Mouse (Mus musculus) erythroblast, embryonic 14.5 days (primary cell): ENCODE measurements around the gene Uchl1. TPM values are rescaled to one million over a fixed set of nuclear protein-coding genes. Genes with fewer than 3 reads are reported as not detected.

Source experiments
- H3K27me3 ChIP-seq: 2 replicates; pipeline ENCODE4 v1.6.1; 2012; ENCODE audit warnings: inconsistent platforms; ENCODE audit not compliant: control insufficient read depth
- H3K36me3 ChIP-seq: 2 replicates; pipeline ENCODE4 v1.6.1; 2012; ENCODE audit warnings: mild to moderate bottlenecking, inconsistent platforms; ENCODE audit not compliant: control insufficient read depth
- H3K4me1 ChIP-seq: 2 replicates; pipeline ENCODE4 v1.6.1; 2012; ENCODE audit warnings: inconsistent platforms; ENCODE audit not compliant: control insufficient read depth
- H3K4me3 ChIP-seq: replicated peaks from 2 replicates; pipeline ENCODE3; 2012; ENCODE audit warnings: moderate library complexity, mild to moderate bottlenecking, inconsistent platforms
- H3K9me3 ChIP-seq: 2 replicates; pipeline ENCODE4 v1.6.1; 2012; ENCODE audit warnings: low read length, inconsistent platforms, mixed read lengths; ENCODE audit not compliant: control insufficient read depth
- GATA1 ChIP-seq: IDR thresholded peaks from 2 replicates; pipeline ENCODE4 v1.6.1; 2012; ENCODE audit warnings: low read length, inconsistent platforms, mixed read lengths
- TAL1 ChIP-seq: IDR thresholded peaks from 3 replicates; pipeline ENCODE4 v1.6.1; 2012; ENCODE audit warnings: low read length, inconsistent platforms, mixed read lengths
- polyA plus RNA-seq: library from polyadenylated mRNA; stranded (reverse); fragments of >175 nt; gene quantifications from 2 replicates; pipeline ENCODE4 v1.2.3, GENCODE M21; 2012

Gene Uchl1
- polyA plus RNA-seq, 1 experiment: not detected

GRCm38 (mm10) chr5:66677411-66678345 is 1.8 kb downstream of the Uchl1 start:
- no peak for TF ChIP-seq TAL1
- TF ChIP-seq GATA1: no peak
- Histone ChIP-seq H3K4me3 (no peak overlapping the region), H3K4me1 (peaks cover 2% of the 10 kb centered on the region; the same call in 1 of the 2 replicates), H3K27me3 (peaks cover 39% of the 10 kb centered on the region), H3K9me3 (no peaks in the 10 kb centered on the region), H3K36me3 (no peaks in the 10 kb centered on the region)

GRCm38 (mm10) chr5:66679222-66679621 is 3.3 kb downstream of the Uchl1 start:
- Histone ChIP-seq H3K4me3 (no peak overlapping the region), H3K4me1 (peaks cover 2% of the 10 kb centered on the region; the same call in 1 of the 2 replicates), H3K9me3 (no peaks in the 10 kb centered on the region), H3K27me3 (peaks cover 36% of the 10 kb centered on the region), H3K36me3 (no peaks in the 10 kb centered on the region)
- no peak for TF ChIP-seq GATA1

GRCm38 (mm10) chr5:66685930-66686329 is 10.0 kb downstream of the Uchl1 start:
- no peaks in the 10 kb centered on the region for H3K9me3 ChIP-seq
- H3K4me3 ChIP-seq: no peak overlapping the region
- TF ChIP-seq GATA1 (no peak), TAL1 (no peak)
- no peaks in the 10 kb centered on the region for H3K27me3 ChIP-seq
- H3K4me1 ChIP-seq: no peaks in the 10 kb centered on the region
- H3K36me3 ChIP-seq: no peaks in the 10 kb centered on the region

- TF ChIP-seq GATA1 (no peak), TAL1 (no peak)
- no peaks in the 10 kb centered on the region for H3K36me3 ChIP-seq
- H3K4me3 ChIP-seq: no peak overlapping the region
- H3K4me1 ChIP-seq: no peaks in the 10 kb centered on the region
- no peaks in the 10 kb centered on the region for H3K27me3 ChIP-seq
- H3K9me3 ChIP-seq: no peaks in the 10 kb centered on the region
Observed at GRCm38 (mm10) chr5:66686863-66687262, 11.0 kb downstream of the Uchl1 start.

GRCm38 (mm10) chr5:66687737-66688136 is 11.8 kb downstream of the Uchl1 start:
- no peak for TF ChIP-seq GATA1
- no peak for TF ChIP-seq TAL1
- Histone ChIP-seq H3K9me3 (no peaks in the 10 kb centered on the region), H3K4me3 (no peak overlapping the region), H3K4me1 (no peaks in the 10 kb centered on the region), H3K36me3 (no peaks in the 10 kb centered on the region), H3K27me3 (no peaks in the 10 kb centered on the region)

GRCm38 (mm10) chr5:66688286-66688685 is 12.4 kb downstream of the Uchl1 start:
- Histone ChIP-seq H3K4me3 (no peak overlapping the region), H3K36me3 (no peaks in the 10 kb centered on the region), H3K27me3 (no peaks in the 10 kb centered on the region), H3K4me1 (no peaks in the 10 kb centered on the region), H3K9me3 (no peaks in the 10 kb centered on the region)
- TF ChIP-seq TAL1: no peak
- no peak for TF ChIP-seq GATA1

GRCm38 (mm10) chr5:66689796-66690195 is 13.9 kb downstream of the Uchl1 start:
- Histone ChIP-seq H3K4me1 (no peaks in the 10 kb centered on the region), H3K36me3 (no peaks in the 10 kb centered on the region), H3K27me3 (no peaks in the 10 kb centered on the region), H3K9me3 (no peaks in the 10 kb centered on the region), H3K4me3 (no peak overlapping the region)
- TF ChIP-seq TAL1: no peak
- no peak for TF ChIP-seq GATA1

- H3K27me3 ChIP-seq: no peaks in the 10 kb centered on the region
- TF ChIP-seq GATA1 (no peak), TAL1 (no peak)
- H3K9me3 ChIP-seq: no peaks in the 10 kb centered on the region
- no peak overlapping the region for H3K4me3 ChIP-seq
- no peaks in the 10 kb centered on the region for H3K36me3 ChIP-seq
- no peaks in the 10 kb centered on the region for H3K4me1 ChIP-seq
Observed at GRCm38 (mm10) chr5:66693231-66693630, 17.3 kb downstream of the Uchl1 start.

- no peaks in the 10 kb centered on the region for H3K27me3 ChIP-seq
- TF ChIP-seq TAL1 (no peak), GATA1 (no peak)
- no peaks in the 10 kb centered on the region for H3K9me3 ChIP-seq
- no peaks in the 10 kb centered on the region for H3K4me1 ChIP-seq
- no peaks in the 10 kb centered on the region for H3K36me3 ChIP-seq
- H3K4me3 ChIP-seq: no peak overlapping the region
Observed at GRCm38 (mm10) chr5:66697119-66697518, 21.2 kb downstream of the Uchl1 start.

- TF ChIP-seq GATA1 (no peak), TAL1 (no peak)
- H3K27me3 ChIP-seq: no peaks in the 10 kb centered on the region
- no peak overlapping the region for H3K4me3 ChIP-seq
- H3K9me3 ChIP-seq: no peaks in the 10 kb centered on the region
- no peaks in the 10 kb centered on the region for H3K36me3 ChIP-seq
- H3K4me1 ChIP-seq: no peaks in the 10 kb centered on the region
Observed at GRCm38 (mm10) chr5:66699911-66700310, 24.0 kb downstream of the Uchl1 start.
